Mouse (Mus musculus): ENCODE data around the gene Dnajc4. TPM values are rescaled to one million over a fixed set of nuclear protein-coding genes. Genes with fewer than 3 reads are reported as not detected.

Dnajc4 gene
- polyA plus RNA-seq, 1 experiment from 2014 or later: 32.1 TPM

- no peak for TF ChIP-seq CTCF (IDR thresholded peaks at IDR 0.05; ENCODE audit: low read depth)
- Histone ChIP-seq H3K27me3 (ENCODE audit: insufficient read depth, low read length) (no peaks in the 10 kb centered on the region), H3K27ac (no peak overlapping the region), H3K4me3 (replicated peaks; ENCODE audit: low read depth, low read length) (no peak overlapping the region), H3K9ac (ENCODE audit: low read depth, low read length) (no peak overlapping the region), H3K9me3 (replicated peaks; ENCODE audit: low read length) (no peaks in the 10 kb centered on the region), H3K36me3 (ENCODE audit: insufficient read depth, low read length) (0 out of 2 replicates have a peak, but pooled peaks cover 2% of the 10 kb centered on the region), H3K4me1 (replicated peaks; ENCODE audit: insufficient read depth, low read length) (no peaks in the 10 kb centered on the region), H3K4me2 (ENCODE audit: low read length) (no peak overlapping the region)
- DNase-seq (ENCODE audit: low spot score): no peak
- ATAC-seq (replicated peaks; ENCODE audit: low FRiP score, low read depth): no peak
- WGBS: 87% methylated on average over 20 of the region's 20 CpGs
These were observed 22.2 kb upstream of the Dnajc4 start for GRCm38 (mm10) chr19:7014481-7015135.

GRCm38 (mm10) chr19:7013984-7014383 lies 21.6 kb upstream of the Dnajc4 start:
- ATAC-seq (replicated peaks; ENCODE audit: low FRiP score, low read depth): no peak
- Histone ChIP-seq H3K4me3 (replicated peaks; ENCODE audit: low read depth, low read length) (no peak overlapping the region), H3K9ac (ENCODE audit: low read depth, low read length) (no peak overlapping the region), H3K9me3 (replicated peaks; ENCODE audit: low read length) (no peaks in the 10 kb centered on the region), H3K4me1 (replicated peaks; ENCODE audit: insufficient read depth, low read length) (no peaks in the 10 kb centered on the region), H3K27ac (no peak overlapping the region), H3K36me3 (ENCODE audit: insufficient read depth, low read length) (no peaks in the 10 kb centered on the region), H3K4me2 (ENCODE audit: low read length) (no peak overlapping the region), H3K27me3 (ENCODE audit: insufficient read depth, low read length) (no peaks in the 10 kb centered on the region)
- WGBS: 83% methylated on average over 9 of the region's 9 CpGs
- no peak for TF ChIP-seq CTCF (IDR thresholded peaks at IDR 0.05; ENCODE audit: low read depth)
- DNase-seq (ENCODE audit: low spot score): no peak

DNA sequence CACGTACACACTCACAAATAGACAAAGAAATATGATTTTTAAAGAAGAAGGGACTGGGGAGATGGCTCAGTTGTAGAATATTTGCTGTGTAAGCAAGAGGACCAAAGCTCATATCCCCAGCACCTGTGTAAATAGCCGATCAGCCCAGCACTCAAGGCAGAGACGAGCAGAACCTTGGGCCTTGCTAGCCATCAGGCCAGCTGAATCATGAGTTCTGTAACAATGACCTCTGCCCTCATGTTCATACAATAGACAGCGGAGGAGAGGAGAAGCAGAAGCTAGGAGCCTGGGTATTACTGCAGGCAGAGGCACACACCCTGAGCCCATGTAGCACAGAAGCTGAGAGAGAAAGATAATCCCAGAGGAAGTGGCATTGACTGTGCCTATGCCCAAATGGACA lies 20.1 kb upstream of the Dnajc4 start:
- no peak overlapping the region for H3K9ac ChIP-seq (ENCODE audit: low read depth, low read length)
- ATAC-seq (replicated peaks; ENCODE audit: low FRiP score, low read depth): no peak
- H3K27me3 ChIP-seq (ENCODE audit: insufficient read depth, low read length): no peaks in the 10 kb centered on the region
- H3K27ac ChIP-seq: no peak overlapping the region
- no peak for TF ChIP-seq CTCF (IDR thresholded peaks at IDR 0.05; ENCODE audit: low read depth)
- DNase-seq (ENCODE audit: low spot score): no peak
- no peaks in the 10 kb centered on the region for H3K4me1 ChIP-seq (replicated peaks; ENCODE audit: insufficient read depth, low read length)
- H3K9me3 ChIP-seq (replicated peaks; ENCODE audit: low read length): no peaks in the 10 kb centered on the region
- H3K4me2 ChIP-seq (ENCODE audit: low read length): no peak overlapping the region
- no peaks in the 10 kb centered on the region for H3K36me3 ChIP-seq (ENCODE audit: insufficient read depth, low read length)
- 63% methylated on average over 4 of the region's 4 CpGs for WGBS
- H3K4me3 ChIP-seq (replicated peaks; ENCODE audit: low read depth, low read length): no peak overlapping the region

- 68% methylated on average over 9 of the region's 9 CpGs for WGBS
- no peaks in the 10 kb centered on the region for H3K9me3 ChIP-seq (replicated peaks; ENCODE audit: low read length)
- DNase-seq (ENCODE audit: low spot score) (no peak), ATAC-seq (replicated peaks; ENCODE audit: low FRiP score, low read depth) (no peak)
- TF ChIP-seq CTCF (IDR thresholded peaks at IDR 0.05; ENCODE audit: low read depth): no peak
- 0 out of 2 replicates have a peak overlapping the region, but pooled peaks have one; percentile 5 for H3K27ac ChIP-seq
- no peak overlapping the region for H3K4me3 ChIP-seq (replicated peaks; ENCODE audit: low read depth, low read length)
- H3K36me3 ChIP-seq (ENCODE audit: insufficient read depth, low read length): no peaks in the 10 kb centered on the region
- H3K27me3 ChIP-seq (ENCODE audit: insufficient read depth, low read length): no peaks in the 10 kb centered on the region
- no peak overlapping the region for H3K4me2 ChIP-seq (ENCODE audit: low read length)
- H3K4me1 ChIP-seq (replicated peaks; ENCODE audit: insufficient read depth, low read length): no peaks in the 10 kb centered on the region
- H3K9ac ChIP-seq (ENCODE audit: low read depth, low read length): no peak overlapping the region
These were observed 14.7 kb upstream of the Dnajc4 start for GRCm38 (mm10) chr19:7006892-7007593.

DNA sequence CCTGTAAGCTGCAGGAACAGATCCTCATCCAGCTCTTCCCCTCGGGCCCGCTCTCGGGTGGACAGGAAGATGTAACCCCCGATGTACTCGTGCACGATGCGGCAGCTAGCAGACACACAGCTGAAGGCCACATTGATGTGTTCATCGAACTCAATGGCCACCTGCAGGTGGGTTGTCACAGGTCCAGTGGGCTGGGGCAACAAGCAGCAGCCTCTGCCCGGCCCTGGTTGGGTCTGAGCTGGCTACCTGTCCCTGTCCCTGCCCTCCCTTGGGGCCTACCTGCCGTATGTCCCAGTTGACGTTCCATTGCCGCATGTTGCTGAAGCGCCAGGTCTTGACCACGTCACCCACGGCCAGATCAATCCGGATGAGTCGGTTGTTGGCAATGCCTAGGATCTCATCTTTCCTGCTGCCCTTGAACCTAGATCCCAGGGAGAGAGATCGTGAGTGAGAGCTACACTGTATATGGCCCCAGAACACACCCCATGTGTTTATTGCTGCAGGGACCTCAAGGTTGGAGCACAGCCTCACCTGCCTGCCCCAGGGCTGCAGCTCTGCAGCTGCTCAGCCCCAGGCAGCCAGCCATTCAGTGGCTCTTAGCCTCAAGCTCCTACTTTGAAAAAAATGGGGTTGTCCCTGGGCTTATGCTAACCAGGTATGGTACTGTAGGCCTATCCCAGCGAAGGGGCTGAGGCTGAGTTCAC lies 7.1 kb upstream of the Dnajc4 start:
- no peak overlapping the region for H3K4me2 ChIP-seq (ENCODE audit: low read length)
- 95% methylated on average over 19 of the region's 19 CpGs for WGBS
- DNase-seq (ENCODE audit: low spot score) (no peak), ATAC-seq (replicated peaks; ENCODE audit: low FRiP score, low read depth) (no peak)
- no peak overlapping the region for H3K4me3 ChIP-seq (replicated peaks; ENCODE audit: low read depth, low read length)
- H3K4me1 ChIP-seq (replicated peaks; ENCODE audit: insufficient read depth, low read length): peaks cover 19% of the 10 kb centered on the region
- H3K36me3 ChIP-seq (ENCODE audit: insufficient read depth, low read length): peaks cover 11% of the 10 kb centered on the region; the same call in 1 of the 2 replicates
- no peaks in the 10 kb centered on the region for H3K9me3 ChIP-seq (replicated peaks; ENCODE audit: low read length)
- H3K27ac ChIP-seq: no peak overlapping the region
- H3K9ac ChIP-seq (ENCODE audit: low read depth, low read length): no peak overlapping the region
- no peaks in the 10 kb centered on the region for H3K27me3 ChIP-seq (ENCODE audit: insufficient read depth, low read length)
- TF ChIP-seq CTCF (IDR thresholded peaks at IDR 0.05; ENCODE audit: low read depth): no peak

- 88% methylated on average over 9 of the region's 9 CpGs for WGBS
- no peak for DNase-seq (ENCODE audit: low spot score)
- H3K9ac ChIP-seq (ENCODE audit: low read depth, low read length): peak overlapping the region; percentile 27; the same call in 1 of the 2 replicates
- H3K4me1 ChIP-seq (replicated peaks; ENCODE audit: insufficient read depth, low read length): peaks cover 24% of the 10 kb centered on the region
- no peak overlapping the region for H3K27ac ChIP-seq
- no peak for ATAC-seq (replicated peaks; ENCODE audit: low FRiP score, low read depth)
- TF ChIP-seq CTCF (IDR thresholded peaks at IDR 0.05; ENCODE audit: low read depth): no peak
- no peaks in the 10 kb centered on the region for H3K9me3 ChIP-seq (replicated peaks; ENCODE audit: low read length)
- no peak overlapping the region for H3K4me2 ChIP-seq (ENCODE audit: low read length)
- H3K4me3 ChIP-seq (replicated peaks; ENCODE audit: low read depth, low read length): no peak overlapping the region
- H3K36me3 ChIP-seq (ENCODE audit: insufficient read depth, low read length): peaks cover 11% of the 10 kb centered on the region; the same call in 1 of the 2 replicates
- H3K27me3 ChIP-seq (ENCODE audit: insufficient read depth, low read length): no peaks in the 10 kb centered on the region
These were observed 5.4 kb upstream of the Dnajc4 start for GRCm38 (mm10) chr19:6997721-6998290.
